Mouse (Mus musculus): ENCODE measurements around the gene Klhl7. TPM values are rescaled to one million over a fixed set of nuclear protein-coding genes. Genes with fewer than 3 reads are reported as not detected.
"Not testable (repeated sequence)": the region's sequence is repeated elsewhere in the genome, so short reads cannot be mapped to it uniquely, and the experiment has no call there.

The Klhl7 gene
- polyA plus RNA-seq, 1 experiment from 2014 or later, result 176 TPM

- H3K9me3 ChIP-seq (replicated peaks), result no peaks in the 10 kb centered on the region
- WGBS, result 0% methylated on average over 39 of the region's 46 CpGs
- no peaks in the 10 kb centered on the region for H3K27me3 ChIP-seq
- ATAC-seq, result peak; percentile 84
- no peaks in the 10 kb centered on the region for H3K36me3 ChIP-seq (ENCODE audit: poor library complexity, severe bottlenecking)
- H3K4me1 ChIP-seq, result peaks cover 37% of the 10 kb centered on the region
- H3K9ac ChIP-seq, result peak overlapping the region; percentile 95
- H3K4me3 ChIP-seq, result peak overlapping the region; percentile 82
- peak overlapping the region; percentile 97 for H3K27ac ChIP-seq
- H3K4me2 ChIP-seq, result peak overlapping the region; percentile 63
Observed at GRCm38 (mm10) chr5:24100810-24101311, 456 bp downstream of the Klhl7 start.

DNA sequence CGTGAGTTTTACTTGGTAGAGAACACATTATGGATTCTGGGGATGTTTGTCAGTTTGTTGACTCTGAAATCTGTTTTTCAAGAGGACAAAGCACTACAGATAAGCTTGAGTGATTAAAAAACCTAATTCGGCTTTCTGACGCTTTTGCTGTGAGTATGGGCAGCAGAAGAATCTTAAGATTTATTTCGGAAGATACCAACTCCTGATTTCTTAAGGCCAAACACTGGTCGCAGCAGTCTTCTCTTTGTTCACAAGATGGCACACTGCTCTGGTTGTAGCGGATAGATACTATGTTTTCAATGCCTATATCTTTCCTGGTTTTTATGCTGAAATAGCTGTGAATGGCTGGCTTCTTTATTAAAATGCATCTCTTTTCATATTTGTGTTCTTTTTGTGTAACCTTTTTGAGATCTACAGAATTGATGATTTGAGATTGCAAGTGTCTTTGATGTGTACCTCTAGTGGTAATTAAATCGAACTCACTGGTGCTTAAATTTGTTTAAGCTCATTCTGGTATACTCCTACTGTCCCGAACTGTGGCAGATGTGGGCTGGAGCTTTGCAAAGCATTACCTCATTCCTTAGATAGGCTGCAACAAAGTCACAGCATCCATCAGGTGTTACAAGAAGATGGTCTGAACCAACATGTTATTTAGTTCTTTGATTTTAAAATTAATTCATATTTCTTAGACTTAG, 1.2 kb downstream of the Klhl7 start:
- H3K4me2 ChIP-seq, result peak overlapping the region; percentile 63
- no peaks in the 10 kb centered on the region for H3K27me3 ChIP-seq
- 3% methylated on average over 8 of the region's 8 CpGs for WGBS
- no peaks in the 10 kb centered on the region for H3K9me3 ChIP-seq (replicated peaks)
- H3K36me3 ChIP-seq (ENCODE audit: poor library complexity, severe bottlenecking), result no peaks in the 10 kb centered on the region
- ATAC-seq, result 0 out of 2 replicates have a peak, but pooled peaks have one; percentile 30
- peak overlapping the region; percentile 82 for H3K4me3 ChIP-seq
- peak overlapping the region; percentile 97 for H3K27ac ChIP-seq
- peaks cover 37% of the 10 kb centered on the region for H3K4me1 ChIP-seq
- H3K9ac ChIP-seq, result peak overlapping the region; percentile 95

- H3K36me3 ChIP-seq (ENCODE audit: poor library complexity, severe bottlenecking); H3K9ac ChIP-seq; H3K27ac ChIP-seq; H3K27me3 ChIP-seq; ATAC-seq; H3K9me3 ChIP-seq (replicated peaks): not testable (repeated sequence)
- WGBS, result 44% methylated on average over 2 of the region's 2 CpGs
- H3K4me3 ChIP-seq, result 0 out of 2 replicates have a peak overlapping the region, but pooled peaks have one; percentile 3
- peaks cover 37% of the 10 kb centered on the region for H3K4me1 ChIP-seq
- H3K4me2 ChIP-seq, result peak overlapping the region; percentile 63
Observed at GRCm38 (mm10) chr5:24103235-24103634, 2.8 kb downstream of the Klhl7 start.

DNA sequence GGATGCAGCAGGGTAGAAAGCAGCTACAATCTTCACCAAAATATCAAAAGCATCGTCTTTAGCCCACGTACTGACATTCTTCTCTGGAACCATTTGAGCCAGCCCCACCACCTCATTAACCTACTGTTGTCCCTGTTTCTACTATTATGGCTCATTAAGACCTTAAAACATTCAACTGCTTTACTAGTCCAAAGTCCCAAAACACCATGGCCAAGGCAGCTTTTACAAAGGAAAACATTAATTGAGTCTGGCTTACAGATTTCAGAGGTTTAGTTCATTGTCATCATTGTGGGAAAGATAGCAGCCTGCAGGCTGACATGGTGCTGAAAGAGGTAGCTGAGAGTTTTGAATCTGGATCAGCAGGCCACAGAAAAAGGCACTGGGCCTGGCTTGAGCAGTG, 3.4 kb downstream of the Klhl7 start:
- WGBS, result 27% methylated on average over 2 of the region's 2 CpGs

DNA sequence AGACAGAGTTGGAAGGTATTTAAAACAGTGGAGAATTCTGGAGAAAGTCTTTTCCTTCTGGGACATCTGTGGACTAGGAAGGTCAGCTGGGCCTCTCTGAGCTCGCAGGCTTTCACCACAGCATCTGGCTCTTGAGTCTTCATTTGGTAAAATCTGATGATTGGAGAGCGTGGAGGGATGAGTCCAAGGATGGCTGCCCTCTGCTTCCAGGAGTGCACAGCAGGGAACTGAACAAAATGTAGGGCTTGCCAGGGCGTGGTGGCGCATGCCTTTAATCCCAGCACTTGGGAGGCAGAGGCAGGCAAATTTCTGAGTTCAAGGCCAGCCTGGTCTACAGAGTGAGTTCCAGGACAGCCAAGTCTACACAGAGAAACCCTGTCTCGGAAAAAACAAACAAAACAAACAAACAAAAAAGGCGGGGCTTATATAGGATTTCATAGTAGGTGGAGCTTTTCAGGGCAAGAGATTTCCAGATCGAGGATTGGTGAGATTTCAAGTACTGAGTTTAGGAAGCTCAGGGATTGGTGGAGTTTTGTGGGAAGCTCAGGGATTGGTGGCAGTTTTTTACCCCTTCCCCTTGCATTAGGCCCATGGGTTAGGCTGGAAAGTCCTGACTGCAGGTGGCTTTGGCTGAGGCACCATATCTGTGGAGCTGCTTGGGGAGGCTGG, 6.8 kb downstream of the Klhl7 start:
- Histone ChIP-seq H3K27ac (no peak overlapping the region), H3K27me3 (no peaks in the 10 kb centered on the region), H3K9ac (no peak overlapping the region), H3K4me1 (peaks cover 34% of the 10 kb centered on the region), H3K4me2 (no peak overlapping the region), H3K36me3 (ENCODE audit: poor library complexity, severe bottlenecking) (peaks cover 20% of the 10 kb centered on the region), H3K4me3 (no peak overlapping the region), H3K9me3 (replicated peaks) (no peaks in the 10 kb centered on the region)
- ATAC-seq, result no peak
- 95% methylated on average over 7 of the region's 7 CpGs for WGBS

More for the DNA sequence above, 3.4 kb downstream of the Klhl7 start:
- no peak for ATAC-seq
- H3K9ac ChIP-seq, result no peak overlapping the region
- H3K9me3 ChIP-seq (replicated peaks), result no peaks in the 10 kb centered on the region
- H3K36me3 ChIP-seq (ENCODE audit: poor library complexity, severe bottlenecking), result peaks cover 3% of the 10 kb centered on the region; the same call in 1 of the 2 replicates
- peak overlapping the region; percentile 63 for H3K4me2 ChIP-seq
- H3K27ac ChIP-seq, result no peak overlapping the region
- no peak overlapping the region for H3K4me3 ChIP-seq
- H3K27me3 ChIP-seq, result no peaks in the 10 kb centered on the region
- H3K4me1 ChIP-seq, result peaks cover 37% of the 10 kb centered on the region

- Histone ChIP-seq H3K4me2 (no peak overlapping the region), H3K27me3 (no peaks in the 10 kb centered on the region), H3K9me3 (replicated peaks) (no peaks in the 10 kb centered on the region)
Observed at GRCm38 (mm10) chr5:24107740-24108098, 7.3 kb downstream of the Klhl7 start.

GRCm38 (mm10) chr5:24110068-24110467, 9.7 kb downstream of the Klhl7 start:
- Histone ChIP-seq H3K36me3 (ENCODE audit: poor library complexity, severe bottlenecking) (peaks cover 21% of the 10 kb centered on the region), H3K4me3 (no peak overlapping the region), H3K4me2 (no peak overlapping the region), H3K9ac (no peak overlapping the region), H3K9me3 (replicated peaks) (no peaks in the 10 kb centered on the region), H3K27ac (no peak overlapping the region), H3K4me1 (peaks cover 18% of the 10 kb centered on the region), H3K27me3 (no peaks in the 10 kb centered on the region)
- 89% methylated on average over 5 of the region's 5 CpGs for WGBS
- peak; percentile 13; the same call in 1 of the 2 replicates for ATAC-seq

More at GRCm38 (mm10) chr5:24107740-24108098, 7.3 kb downstream of the Klhl7 start:
- Histone ChIP-seq H3K36me3 (ENCODE audit: poor library complexity, severe bottlenecking) (peaks cover 21% of the 10 kb centered on the region), H3K4me3 (no peak overlapping the region), H3K9ac (no peak overlapping the region), H3K4me1 (peaks cover 32% of the 10 kb centered on the region), H3K27ac (no peak overlapping the region)
- WGBS, result 93% methylated on average over 3 of the region's 3 CpGs
- ATAC-seq, result no peak

GRCm38 (mm10) chr5:24112116-24112903, 11.9 kb downstream of the Klhl7 start:
- H3K4me1 ChIP-seq, result peaks cover 14% of the 10 kb centered on the region; the same call in 1 of the 2 replicates
- no peaks in the 10 kb centered on the region for H3K9me3 ChIP-seq (replicated peaks)
- peaks cover 21% of the 10 kb centered on the region for H3K36me3 ChIP-seq (ENCODE audit: poor library complexity, severe bottlenecking)
- WGBS, result 84% methylated on average over 12 of the region's 12 CpGs
- no peak overlapping the region for H3K27ac ChIP-seq
- no peak overlapping the region for H3K4me3 ChIP-seq
- ATAC-seq, result no peak
- no peak overlapping the region for H3K4me2 ChIP-seq
- no peaks in the 10 kb centered on the region for H3K27me3 ChIP-seq
- H3K9ac ChIP-seq, result no peak overlapping the region

GRCm38 (mm10) chr5:24122221-24122620, 21.8 kb downstream of the Klhl7 start:
- no peak overlapping the region for H3K27ac ChIP-seq
- H3K4me1 ChIP-seq, result peaks cover 39% of the 10 kb centered on the region
- peak; percentile 65; the same call in 1 of the 2 replicates for ATAC-seq
- WGBS, result 94% methylated on average over 2 of the region's 2 CpGs
- H3K4me2 ChIP-seq, result no peak overlapping the region
- no peak overlapping the region for H3K9ac ChIP-seq
- H3K9me3 ChIP-seq (replicated peaks), result no peaks in the 10 kb centered on the region
- H3K4me3 ChIP-seq, result no peak overlapping the region
- H3K36me3 ChIP-seq (ENCODE audit: poor library complexity, severe bottlenecking), result peaks cover 17% of the 10 kb centered on the region
- H3K27me3 ChIP-seq, result no peaks in the 10 kb centered on the region

DNA sequence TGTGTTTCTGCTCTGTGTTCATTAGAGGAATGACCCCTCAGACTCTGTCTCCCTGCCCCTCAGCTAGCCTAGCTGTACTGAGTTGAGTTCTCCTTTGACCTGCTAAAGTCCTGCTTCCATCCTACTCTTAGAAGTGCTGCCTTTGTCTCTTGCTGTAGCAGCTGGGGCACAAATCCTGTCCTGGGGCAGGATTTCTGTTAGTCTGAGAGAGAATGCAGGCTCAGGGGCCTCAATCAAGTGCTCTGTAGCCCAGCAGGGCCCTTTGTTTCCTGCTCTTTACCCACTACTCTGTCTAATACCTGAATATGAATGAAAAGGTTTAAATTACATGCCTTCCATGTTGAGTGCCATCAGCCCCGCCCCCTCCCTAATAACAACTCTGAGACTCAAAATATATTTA, 23.8 kb downstream of the Klhl7 start:
- WGBS, result 4% methylated on average over 1 of the region's 1 CpGs
- peaks cover 19% of the 10 kb centered on the region for H3K36me3 ChIP-seq (ENCODE audit: poor library complexity, severe bottlenecking)
- H3K4me1 ChIP-seq, result peaks cover 39% of the 10 kb centered on the region
- peak; percentile 80; the same call in 1 of the 2 replicates for ATAC-seq
- H3K4me3 ChIP-seq, result no peak overlapping the region
- H3K4me2 ChIP-seq, result peak overlapping the region; percentile 38
- peak overlapping the region; percentile 38 for H3K9ac ChIP-seq
- H3K27me3 ChIP-seq, result no peaks in the 10 kb centered on the region
- H3K9me3 ChIP-seq (replicated peaks), result no peaks in the 10 kb centered on the region
- peak overlapping the region; percentile 90 for H3K27ac ChIP-seq

DNA sequence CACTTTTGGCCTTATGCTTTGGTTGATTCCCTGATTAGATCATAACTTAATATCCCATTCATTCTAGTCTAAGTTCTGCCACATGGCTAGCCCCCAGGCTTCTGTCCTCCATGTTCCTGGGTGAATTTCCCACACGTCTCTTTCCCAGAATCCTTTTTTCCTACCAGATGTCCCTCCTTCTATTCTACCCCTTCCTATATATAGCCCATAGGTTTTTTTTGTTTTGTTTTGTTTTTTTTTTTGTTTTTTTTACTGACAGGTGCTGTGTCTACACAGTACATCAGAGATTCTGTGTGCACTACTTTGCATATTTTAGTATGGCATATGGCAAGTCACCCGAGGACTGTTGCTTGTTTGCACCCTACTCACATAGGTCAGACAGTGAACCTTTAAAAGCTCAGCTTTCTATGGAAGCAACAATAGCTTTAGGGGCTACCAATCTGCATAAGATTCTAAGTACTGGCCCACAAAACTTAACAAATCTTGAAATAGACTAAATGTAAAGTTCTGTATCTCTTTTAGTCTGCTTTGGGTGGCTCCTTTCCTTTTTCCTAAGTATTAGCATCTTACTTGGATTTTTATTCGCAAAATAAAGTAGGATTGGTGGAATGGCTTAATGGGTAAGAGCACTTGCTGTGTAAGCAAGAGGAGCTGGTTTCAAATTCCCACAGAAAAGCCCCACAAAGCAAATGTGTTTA, 24.3 kb downstream of the Klhl7 start:
- peak; percentile 65 for ATAC-seq
- 17% methylated on average over 3 of the region's 3 CpGs for WGBS
- Histone ChIP-seq H3K36me3 (ENCODE audit: poor library complexity, severe bottlenecking) (peaks cover 19% of the 10 kb centered on the region), H3K9me3 (replicated peaks) (no peaks in the 10 kb centered on the region), H3K27ac (peak overlapping the region; percentile 90), H3K4me2 (no peak overlapping the region; the same call in 1 of the 2 replicates), H3K4me1 (peaks cover 39% of the 10 kb centered on the region), H3K9ac (no peak overlapping the region), H3K4me3 (no peak overlapping the region), H3K27me3 (no peaks in the 10 kb centered on the region)
